Mouse (Mus musculus): ENCODE measurements at regions not wholly inside any gene's neighbourhood (a gene's known extent, or its start where the extent isn't known, plus 50 kb on each side); places are given as distances from the start of the nearest gene placed in this dataset.

DNA sequence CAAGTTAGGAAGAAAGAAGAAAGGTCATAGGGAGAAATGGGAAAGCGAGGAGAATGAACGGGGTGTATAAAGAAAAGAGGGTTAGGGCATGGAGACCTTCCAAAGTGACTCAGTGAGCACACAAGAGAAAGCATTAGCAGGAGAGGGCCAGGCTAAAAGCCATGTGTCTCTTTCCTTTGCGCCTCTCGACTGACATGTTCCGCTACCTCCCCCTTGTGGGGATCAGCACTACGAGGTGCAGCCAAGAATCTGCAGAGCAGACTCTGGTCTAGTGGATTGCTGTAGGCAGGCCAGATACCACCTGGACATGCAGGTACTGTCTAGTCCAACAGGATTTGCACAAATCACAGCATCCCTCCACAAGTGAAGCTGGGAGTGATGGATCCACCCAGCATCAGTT, 54.0 kb downstream of the Kcna5 start:
- no peak for TF ChIP-seq GATA1 (IDR thresholded peaks at IDR 0.05; ENCODE audit: borderline replicate concordance, low read length)
- TF ChIP-seq FLI1 (IDR thresholded peaks at IDR 0.05; ENCODE audit: low read length) = no peak
